Mouse (Mus musculus) liver, embryonic 14.5 days (tissue): ENCODE results near the gene Clstn2.

Source experiments
- CTCF ChIP-seq: IDR thresholded peaks from 2 replicates; pipeline ENCODE4 v1.5.1; 2016; ENCODE audit warnings: antibody characterized with exemption, low read depth, control low read depth
- EP300 ChIP-seq: IDR thresholded peaks from 2 replicates; pipeline ENCODE4 v1.6.1; 2016; ENCODE audit warnings: antibody characterized with exemption, low read depth

GRCm38 (mm10) chr9:97995723-97996122, 37.3 kb downstream of the Clstn2 start:
- TF ChIP-seq CTCF (no peak), EP300 (no peak)
